In genomic region chr5:139912121-139912771, GRCm38 (mm10) we compare ENCODE assay signal across 8 mouse cellular contexts. TPM values are rescaled to one million over a fixed set of nuclear protein-coding genes. Genes with fewer than 3 reads are reported as not detected.
DNase-seq lines count a peak whose midpoint lies in the region; ATAC-seq and TF ChIP-seq lines count a peak whose summit lies in the region.
"Had no signal": no experiment of that assay in that cellular context is flagged by ENCODE, and none has a peak within 500 bp of the region (broad histone marks: within the 10 kb centered on the region; RNA-seq: fewer than 3 reads in every experiment).

No protein-coding gene starts in this region.

- H3K9me3 ChIP-seq in heart, postnatal 0 days (replicated peaks; ENCODE audit: control insufficient read depth, low read length): no peaks in the 10 kb centered on the region
- no peaks in the 10 kb centered on the region for H3K9me3 ChIP-seq in limb, embryonic 15.5 days

- DNase-seq in ES-CJ7 (ENCODE audit: low read depth, low spot score): peak; percentile 48
- DNase-seq in ZHBTc4 (ENCODE audit: low read depth, low spot score): peak; percentile 65
- DNase-seq in heart, postnatal 0 days (ENCODE audit: low spot score): no peak
- no peak for DNase-seq in ovary, postnatal 36 days (ENCODE audit: low spot score)
- no peak for DNase-seq in left cerebral cortex, postnatal 14 days (ENCODE audit: low spot score in 2 of 2)

- peak overlapping the region; percentile 16; the same call in 1 of the 2 replicates for H3K9ac ChIP-seq in heart, postnatal 0 days (replicated peaks; ENCODE audit: low read depth, low read length)
- H3K9ac ChIP-seq in limb, embryonic 15.5 days: peak overlapping the region; percentile 26; the same call in 1 of the 2 replicates

- under 1% methylated on average over 30 of the region's 64 CpGs for WGBS in heart, postnatal 0 days
- under 1% methylated on average over 35 of the region's 64 CpGs for WGBS in limb, embryonic 15.5 days
- whole genome bisulfite sequencing in olfactory bulb, adult 2 months: 2% methylated on average over 46 of the region's 64 CpGs

- TF ChIP-seq POLR2A in olfactory bulb, adult 2 months (IDR thresholded peaks at IDR 0.05; ENCODE audit: insufficient read depth, low read depth, low read length): no peak

- peak overlapping the region; percentile 86 for H3K4me2 ChIP-seq in heart, postnatal 0 days (ENCODE audit: low read depth, low read length)
- H3K4me2 ChIP-seq in limb, embryonic 15.5 days: peak overlapping the region; percentile 97

- no peak for ATAC-seq in heart, postnatal 0 days (ENCODE audit: insufficient read depth, low read depth)
- ATAC-seq in limb, embryonic 15.5 days (ENCODE audit: insufficient number of reproducible peaks, low FRiP score, low TSS enrichment, low read depth): no peak

- H3K27ac ChIP-seq in heart, postnatal 0 days (ENCODE audit: low read depth): no peak overlapping the region
- H3K27ac ChIP-seq in limb, embryonic 15.5 days: no peak overlapping the region
- peak overlapping the region; percentile 53 for H3K27ac ChIP-seq in olfactory bulb, adult 2 months (ENCODE audit: insufficient read depth, low read depth, low read length)

- no peak for TF ChIP-seq CTCF in heart, postnatal 0 days (IDR thresholded peaks at IDR 0.05; ENCODE audit: low read depth)
- TF ChIP-seq CTCF in olfactory bulb, adult 2 months (IDR thresholded peaks at IDR 0.05; ENCODE audit: insufficient read depth, low read depth, low read length): no peak

- TF ChIP-seq EP300 in heart, postnatal 0 days (IDR thresholded peaks at IDR 0.05; ENCODE audit: low read depth): no peak

- H3K27me3 ChIP-seq in heart, postnatal 0 days (ENCODE audit: control insufficient read depth, insufficient read depth, low read length): peaks cover 99% of the 10 kb centered on the region
- H3K27me3 ChIP-seq in limb, embryonic 15.5 days: peaks cover 98% of the 10 kb centered on the region

- H3K36me3 ChIP-seq in heart, postnatal 0 days (replicated peaks; ENCODE audit: control insufficient read depth, insufficient read depth, low read length): no peaks in the 10 kb centered on the region
- no peaks in the 10 kb centered on the region for H3K36me3 ChIP-seq in limb, embryonic 15.5 days

- peak overlapping the region; percentile 56 for H3K4me3 ChIP-seq in heart, postnatal 0 days (ENCODE audit: low read depth, low read length)
- peak overlapping the region; percentile 50 for H3K4me3 ChIP-seq in limb, embryonic 15.5 days
- peak overlapping the region; percentile 60 for H3K4me3 ChIP-seq in olfactory bulb, adult 2 months (ENCODE audit: insufficient read depth, low read depth, low read length)

- intact Hi-C loops in left cerebral cortex, postnatal 14 days (cut with DNase I): no loop called here

- peaks cover 20% of the 10 kb centered on the region for H3K4me1 ChIP-seq in heart, postnatal 0 days (ENCODE audit: control insufficient read depth, insufficient read depth)
- H3K4me1 ChIP-seq in limb, embryonic 15.5 days: peaks cover 54% of the 10 kb centered on the region
- H3K4me1 ChIP-seq in olfactory bulb, adult 2 months (ENCODE audit: control insufficient read depth, insufficient read depth, low read length): peaks cover 54% of the 10 kb centered on the region

RNA-seq across cellular contexts. Expression of gene Elfn1, which starts 4.5 kb away (rescaled TPM):
- total RNA-seq in heart, postnatal 0 days (2014; rRNA removed; ENCODE audit: low replicate concordance): 1.3 and 1.9 TPM in 2 replicates
- polyA plus RNA-seq in heart, postnatal 0 days (2015; fragmentation: Nextera tagmentation; extraction: Ambion mirVana): 0.07 and 0.10 TPM in 2 replicates
- 1.2 and 1.3 TPM in 2 replicates for polyA plus RNA-seq in limb, embryonic 15.5 days (2015; fragmentation: Nextera tagmentation; extraction: Ambion mirVana)
- not detected in 2 replicates for polyA plus RNA-seq in olfactory bulb, adult 2 months (2012; ENCODE audit: insufficient read depth, insufficient read length, low replicate concordance, missing spikeins)
- 10 to 100 TPM; 38.6 to 41.7 TPM for total RNA-seq in left cerebral cortex, postnatal 14 days (2021)
- total RNA-seq: common myeloid progenitor, adult 5-6 weeks had no signal

Comparison
In these comparisons a context has a peak if more than half of its experiments do, and no peak if none do; other contexts are left out.
1. DNase-seq: peak in ES-CJ7 (single experiment) and ZHBTc4 (single experiment); none in heart, postnatal 0 days (single experiment), ovary, postnatal 36 days (single experiment) and left cerebral cortex, postnatal 14 days (0 of 2).
2. Peak in every context shown above with its lines, with median percentiles within 50 percentile points of each other: H3K4me3 ChIP-seq.